ENCODE assay signal across 8 mouse cellular contexts in genomic region chr3:89997791-89998495, GRCm38 (mm10). TPM values are rescaled to one million over a fixed set of nuclear protein-coding genes. Genes with fewer than 3 reads are reported as not detected.
DNase-seq lines count a peak whose midpoint lies in the region; ATAC-seq and TF ChIP-seq lines count a peak whose summit lies in the region.

No protein-coding gene starts in this region.

- H3K36me3 ChIP-seq in lung, embryonic 15.5 days, result peaks cover 51% of the 10 kb centered on the region
- peaks cover 4% of the 10 kb centered on the region; the same call in 1 of the 2 replicates for H3K36me3 ChIP-seq in forebrain, embryonic 11.5 days (ENCODE audit: control insufficient read depth, insufficient read depth, low read length)
- peaks cover 17% of the 10 kb centered on the region for H3K36me3 ChIP-seq in intestine, postnatal 0 days (ENCODE audit: control insufficient read depth, insufficient read depth)
- peaks cover 62% of the 10 kb centered on the region for H3K36me3 ChIP-seq in liver, embryonic 12.5 days
- H3K36me3 ChIP-seq in neural tube, embryonic 14.5 days (ENCODE audit: control insufficient read depth, insufficient read depth, low read length), result peaks cover 20% of the 10 kb centered on the region; the same call in 1 of the 2 replicates

- H3K27me3 ChIP-seq in lung, embryonic 15.5 days, result no peaks in the 10 kb centered on the region
- no peaks in the 10 kb centered on the region for H3K27me3 ChIP-seq in forebrain, embryonic 11.5 days (ENCODE audit: control insufficient read depth, insufficient read depth, low read length)
- H3K27me3 ChIP-seq in intestine, postnatal 0 days (replicated peaks; ENCODE audit: control insufficient read depth, insufficient read depth, low read length), result no peaks in the 10 kb centered on the region
- H3K27me3 ChIP-seq in liver, embryonic 12.5 days (replicated peaks), result no peaks in the 10 kb centered on the region
- H3K27me3 ChIP-seq in neural tube, embryonic 14.5 days (ENCODE audit: control insufficient read depth, insufficient read depth, low read length), result no peaks in the 10 kb centered on the region

- peak overlapping the region; percentile 64 for H3K4me3 ChIP-seq in lung, embryonic 15.5 days
- peak overlapping the region; percentile 70 for H3K4me3 ChIP-seq in forebrain, embryonic 11.5 days (ENCODE audit: low read depth, low read length)
- peak overlapping the region; percentile 71 for H3K4me3 ChIP-seq in intestine, postnatal 0 days (ENCODE audit: low read depth, low read length)
- peak overlapping the region; percentile 88 for H3K4me3 ChIP-seq in liver, embryonic 12.5 days
- H3K4me3 ChIP-seq in neural tube, embryonic 14.5 days (ENCODE audit: low read depth, low read length), result peak overlapping the region; percentile 72

- TF ChIP-seq CTCF in intestine, postnatal 0 days (IDR thresholded peaks at IDR 0.05; ENCODE audit: low read depth), result no peak

- ATAC-seq in lung, embryonic 15.5 days (ENCODE audit: borderline replicate concordance, extremely low read depth, low FRiP score, low TSS enrichment), result peak; percentile 76
- ATAC-seq in forebrain, embryonic 11.5 days (replicated peaks; ENCODE audit: low FRiP score), result peak; percentile 58
- ATAC-seq in intestine, postnatal 0 days, result peak; percentile 67
- ATAC-seq in liver, embryonic 12.5 days, result peak; percentile 52
- peak; percentile 69; the same call in 1 of the 2 replicates for ATAC-seq in neural tube, embryonic 14.5 days (ENCODE audit: low read depth)

- DNase-seq in lung, postnatal 4 days, result no peak
- DNase-seq in brain, adult 2 months (ENCODE audit: low read depth, low spot score), result peak; percentile 54
- DNase-seq in forebrain, embryonic 11.5 days (ENCODE audit: low spot score), result peak; percentile 60
- DNase-seq in adrenal gland, postnatal 4 days (ENCODE audit: low spot score in 2 of 2), result no peak

- H3K4me1 ChIP-seq in lung, embryonic 15.5 days, result peaks cover 16% of the 10 kb centered on the region
- no peaks in the 10 kb centered on the region for H3K4me1 ChIP-seq in forebrain, embryonic 11.5 days (replicated peaks; ENCODE audit: control insufficient read depth, insufficient read depth, low read length)
- H3K4me1 ChIP-seq in intestine, postnatal 0 days (replicated peaks; ENCODE audit: control insufficient read depth, insufficient read depth, low read length), result no peaks in the 10 kb centered on the region
- peaks cover 25% of the 10 kb centered on the region for H3K4me1 ChIP-seq in liver, embryonic 12.5 days
- H3K4me1 ChIP-seq in neural tube, embryonic 14.5 days (ENCODE audit: control insufficient read depth, insufficient read depth, low read length), result peaks cover 18% of the 10 kb centered on the region

- peak overlapping the region; percentile 92 for H3K4me2 ChIP-seq in lung, embryonic 15.5 days
- H3K4me2 ChIP-seq in forebrain, embryonic 11.5 days (ENCODE audit: low read depth, low read length, severe bottlenecking), result peak overlapping the region; percentile 82
- H3K4me2 ChIP-seq in intestine, postnatal 0 days (replicated peaks; ENCODE audit: low read depth), result peak overlapping the region; percentile 71
- peak overlapping the region; percentile 93 for H3K4me2 ChIP-seq in liver, embryonic 12.5 days
- peak overlapping the region; percentile 92 for H3K4me2 ChIP-seq in neural tube, embryonic 14.5 days (ENCODE audit: low read depth, low read length)

- peak overlapping the region; percentile 74 for H3K9ac ChIP-seq in lung, embryonic 15.5 days
- peak overlapping the region; percentile 64 for H3K9ac ChIP-seq in forebrain, embryonic 11.5 days (ENCODE audit: low read length)
- H3K9ac ChIP-seq in intestine, postnatal 0 days (ENCODE audit: low read depth, low read length), result peak overlapping the region; percentile 59
- peak overlapping the region; percentile 89 for H3K9ac ChIP-seq in liver, embryonic 12.5 days
- peak overlapping the region; percentile 89 for H3K9ac ChIP-seq in neural tube, embryonic 14.5 days (replicated peaks; ENCODE audit: low read depth, low read length)

- H3K9me3 ChIP-seq in lung, embryonic 15.5 days, result no peaks in the 10 kb centered on the region
- no peaks in the 10 kb centered on the region for H3K9me3 ChIP-seq in forebrain, embryonic 11.5 days (ENCODE audit: control insufficient read depth, low read length)
- H3K9me3 ChIP-seq in intestine, postnatal 0 days (ENCODE audit: control insufficient read depth), result no peaks in the 10 kb centered on the region
- H3K9me3 ChIP-seq in liver, embryonic 12.5 days (replicated peaks), result no peaks in the 10 kb centered on the region
- H3K9me3 ChIP-seq in neural tube, embryonic 14.5 days (ENCODE audit: control insufficient read depth, low read length), result no peaks in the 10 kb centered on the region

- 5% methylated on average over 23 of the region's 23 CpGs for WGBS in lung, embryonic 15.5 days
- WGBS in forebrain, embryonic 11.5 days, result 16% methylated on average over 22 of the region's 23 CpGs
- WGBS in intestine, postnatal 0 days, result 11% methylated on average over 23 of the region's 23 CpGs
- WGBS in liver, embryonic 12.5 days (ENCODE audit: insufficient replicate concordance), result 16% methylated on average over 23 of the region's 23 CpGs
- 10% methylated on average over 21 of the region's 23 CpGs for WGBS in neural tube, embryonic 14.5 days

- H3K27ac ChIP-seq in lung, embryonic 15.5 days, result peak overlapping the region; percentile 94
- H3K27ac ChIP-seq in forebrain, embryonic 11.5 days (ENCODE audit: low read depth, low read length), result peak overlapping the region; percentile 34; the same call in 1 of the 2 replicates
- peak overlapping the region; percentile 86 for H3K27ac ChIP-seq in intestine, postnatal 0 days (ENCODE audit: low read depth, low read length)
- peak overlapping the region; percentile 77 for H3K27ac ChIP-seq in liver, embryonic 12.5 days
- peak overlapping the region; percentile 88 for H3K27ac ChIP-seq in neural tube, embryonic 14.5 days (ENCODE audit: low read depth, low read length)

RNA-seq across cellular contexts. Expression of gene Hax1, which starts 0.6 kb away (rescaled TPM):
- polyA plus RNA-seq in lung, embryonic 15.5 days (2015; fragmentation: Nextera tagmentation; extraction: Ambion mirVana), result 164 TPM in 2 replicates
- 168 and 174 TPM in 2 replicates for polyA plus RNA-seq in forebrain, embryonic 11.5 days (2014; fragmentation: Nextera tagmentation; extraction: Ambion mirVana)
- polyA plus RNA-seq in intestine, postnatal 0 days (2015; fragmentation: Nextera tagmentation; extraction: Ambion mirVana), result 64.0 and 65.1 TPM in 2 replicates
- 131 and 150 TPM in 2 replicates for polyA plus RNA-seq in liver, embryonic 12.5 days (2016; fragmentation: Nextera tagmentation; extraction: Ambion mirVana)
- polyA plus RNA-seq in neural tube, embryonic 14.5 days (2014; fragmentation: Nextera tagmentation; extraction: Ambion mirVana), result 97.2 and 110 TPM in 2 replicates
- 100 to 1,000 TPM in 1 of 2 experiments, 10 to 100 TPM in 1; 91.3 to 102 TPM for total RNA-seq in adrenal gland, postnatal 4 days (2021)

RNA-seq across cellular contexts. Expression of gene Atp8b2, which starts 34.6 kb away (rescaled TPM):
- polyA plus RNA-seq in lung, embryonic 15.5 days (2015; fragmentation: Nextera tagmentation; extraction: Ambion mirVana), result 14.7 and 14.8 TPM in 2 replicates
- 14.9 and 15.4 TPM in 2 replicates for polyA plus RNA-seq in forebrain, embryonic 11.5 days (2014; fragmentation: Nextera tagmentation; extraction: Ambion mirVana)
- 2.4 TPM in 2 replicates for polyA plus RNA-seq in intestine, postnatal 0 days (2015; fragmentation: Nextera tagmentation; extraction: Ambion mirVana)
- polyA plus RNA-seq in liver, embryonic 12.5 days (2016; fragmentation: Nextera tagmentation; extraction: Ambion mirVana), result 4.2 and 4.6 TPM in 2 replicates
- 14.8 and 18.0 TPM in 2 replicates for polyA plus RNA-seq in neural tube, embryonic 14.5 days (2014; fragmentation: Nextera tagmentation; extraction: Ambion mirVana)
- total RNA-seq in adrenal gland, postnatal 4 days (2021), result 10 to 100 TPM; 79.0 to 80.9 TPM

RNA-seq across cellular contexts. Expression of gene 4933434E20Rik, which starts 53.5 kb away (rescaled TPM):
- polyA plus RNA-seq in lung, embryonic 15.5 days (2015; fragmentation: Nextera tagmentation; extraction: Ambion mirVana), result 142 and 154 TPM in 2 replicates
- polyA plus RNA-seq in forebrain, embryonic 11.5 days (2014; fragmentation: Nextera tagmentation; extraction: Ambion mirVana), result 183 and 211 TPM in 2 replicates
- 128 and 130 TPM in 2 replicates for polyA plus RNA-seq in intestine, postnatal 0 days (2015; fragmentation: Nextera tagmentation; extraction: Ambion mirVana)
- 101 and 103 TPM in 2 replicates for polyA plus RNA-seq in liver, embryonic 12.5 days (2016; fragmentation: Nextera tagmentation; extraction: Ambion mirVana)
- 219 and 232 TPM in 2 replicates for polyA plus RNA-seq in neural tube, embryonic 14.5 days (2014; fragmentation: Nextera tagmentation; extraction: Ambion mirVana)
- total RNA-seq in adrenal gland, postnatal 4 days (2021), result 10 to 100 TPM; 81.3 to 83.7 TPM

RNA-seq across cellular contexts. Expression of gene Ubap2l, which starts 54.5 kb away (rescaled TPM):
- 153 and 157 TPM in 2 replicates for polyA plus RNA-seq in lung, embryonic 15.5 days (2015; fragmentation: Nextera tagmentation; extraction: Ambion mirVana)
- polyA plus RNA-seq in forebrain, embryonic 11.5 days (2014; fragmentation: Nextera tagmentation; extraction: Ambion mirVana), result 227 and 253 TPM in 2 replicates
- polyA plus RNA-seq in intestine, postnatal 0 days (2015; fragmentation: Nextera tagmentation; extraction: Ambion mirVana), result 112 and 117 TPM in 2 replicates
- 111 and 125 TPM in 2 replicates for polyA plus RNA-seq in liver, embryonic 12.5 days (2016; fragmentation: Nextera tagmentation; extraction: Ambion mirVana)
- polyA plus RNA-seq in neural tube, embryonic 14.5 days (2014; fragmentation: Nextera tagmentation; extraction: Ambion mirVana), result 163 and 171 TPM in 2 replicates
- 100 to 1,000 TPM; 217 to 233 TPM for total RNA-seq in adrenal gland, postnatal 4 days (2021)

Comparison
In these comparisons a context has a peak if more than half of its experiments do, and no peak if none do; other contexts are left out.
1. H3K27ac ChIP-seq: peak in every context shown above with its lines; median percentile 94 in lung, embryonic 15.5 days; 88 in neural tube, embryonic 14.5 days; 86 in intestine, postnatal 0 days; 77 in liver, embryonic 12.5 days; 34 in forebrain, embryonic 11.5 days.
2. DNase-seq: peak in brain, adult 2 months (single experiment) and forebrain, embryonic 11.5 days (single experiment); none in lung, postnatal 4 days (0 of 2) and adrenal gland, postnatal 4 days (0 of 2).
3. Peak in every context shown above with its lines, with median percentiles within 50 percentile points of each other: ATAC-seq, H3K4me2 ChIP-seq, H3K4me3 ChIP-seq and H3K9ac ChIP-seq.